Mouse (Mus musculus) heart, embryonic 15.5 days (tissue): ENCODE measurements around the gene Ifne. TPM values are rescaled to one million over a fixed set of nuclear protein-coding genes. Genes with fewer than 3 reads are reported as not detected.

ENCODE experiments used
- ATAC-seq: fragments of 200-750 bp; cut with Nextera tagmentation; replicated peaks from 2 replicates; pipeline ENCODE4 v1.8.0; 2017; ENCODE audit warnings: low read depth, moderate TSS enrichment; ENCODE audit not compliant: insufficient number of reproducible peaks, insufficient read depth, low FRiP score
- H3K27ac ChIP-seq: fragments of 300-500 bp; sonication (generic); 2 replicates; pipeline ENCODE4 v1.5.1; 2015; ENCODE audit warnings: mild to moderate bottlenecking, inconsistent platforms
- H3K27me3 ChIP-seq: fragments of 300-500 bp; sonication (generic); 2 replicates; pipeline ENCODE4 v1.6.1; 2015; ENCODE audit warnings: inconsistent platforms
- H3K36me3 ChIP-seq: fragments of 300-500 bp; sonication (generic); 2 replicates; pipeline ENCODE4 v1.6.1; 2015; ENCODE audit warnings: mild to moderate bottlenecking, inconsistent platforms
- H3K4me1 ChIP-seq: fragments of 300-500 bp; sonication (generic); replicated peaks from 2 replicates; pipeline ENCODE4 v1.6.1; 2015; ENCODE audit warnings: inconsistent platforms
- H3K4me2 ChIP-seq: fragments of 300-500 bp; sonication (generic); 2 replicates; pipeline ENCODE4 v1.6.1; 2015; ENCODE audit warnings: inconsistent platforms, mild to moderate bottlenecking, moderate library complexity
- H3K4me3 ChIP-seq: fragments of 300-500 bp; sonication (generic); 2 replicates; pipeline ENCODE4 v1.5.1; 2015; ENCODE audit warnings: mild to moderate bottlenecking, inconsistent platforms
- H3K9ac ChIP-seq: fragments of 300-500 bp; sonication (generic); 2 replicates; pipeline ENCODE4 v1.6.1; 2015; ENCODE audit warnings: mild to moderate bottlenecking, inconsistent platforms
- H3K9me3 ChIP-seq: fragments of 300-500 bp; sonication (generic); replicated peaks from 2 replicates; pipeline ENCODE4 v1.6.1; 2016; ENCODE audit warnings: inconsistent platforms
- WGBS: fragments of 180-500 bp; shearing (Covaris S2); methylation state at CpG from one replicate; pipeline ENCODE4 v1.1.7; 2015; ENCODE audit warnings: mixed read lengths; 5-methylcytosine and 5-hydroxymethylcytosine counted together
- polyA plus RNA-seq: library from polyadenylated mRNA; unstranded; fragments of >200 nt; fragmentation: Nextera tagmentation; extraction: Ambion mirVana; gene quantifications from 2 replicates; pipeline ENCODE4 v1.2.1, GENCODE M21; 2015

Gene Ifne
- polyA plus RNA-seq, 1 experiment from 2014 or later: not detected

GRCm38 (mm10) chr4:88909600-88910534 is 29.9 kb upstream of the Ifne start:
- Histone ChIP-seq H3K4me1 (no peaks in the 10 kb centered on the region), H3K9me3 (no peaks in the 10 kb centered on the region), H3K36me3 (no peaks in the 10 kb centered on the region), H3K4me2 (no peak overlapping the region), H3K27ac (no peak overlapping the region), H3K27me3 (no peaks in the 10 kb centered on the region), H3K4me3 (no peak overlapping the region), H3K9ac (no peak overlapping the region)
- no peak for ATAC-seq
- WGBS: 81% methylated on average over 10 of the region's 10 CpGs

GRCm38 (mm10) chr4:88893201-88893754 is 13.3 kb upstream of the Ifne start:
- Histone ChIP-seq H3K9me3 (no peaks in the 10 kb centered on the region), H3K4me1 (no peaks in the 10 kb centered on the region), H3K27ac (no peak overlapping the region), H3K4me3 (no peak overlapping the region), H3K36me3 (no peaks in the 10 kb centered on the region), H3K27me3 (no peaks in the 10 kb centered on the region), H3K9ac (no peak overlapping the region), H3K4me2 (no peak overlapping the region)
- no peak for ATAC-seq

- Histone ChIP-seq H3K36me3 (no peaks in the 10 kb centered on the region), H3K4me3 (no peak overlapping the region), H3K27ac (no peak overlapping the region), H3K9ac (no peak overlapping the region), H3K4me2 (no peak overlapping the region), H3K27me3 (no peaks in the 10 kb centered on the region), H3K4me1 (no peaks in the 10 kb centered on the region), H3K9me3 (no peaks in the 10 kb centered on the region)
- ATAC-seq: no peak
These were observed 8.2 kb upstream of the Ifne start for GRCm38 (mm10) chr4:88888236-88888635.

- 70% methylated on average over 4 of the region's 4 CpGs for whole genome bisulfite sequencing
- H3K4me3 ChIP-seq: no peak overlapping the region
These were observed 1.2 kb downstream of the Ifne start for GRCm38 (mm10) chr4:88878772-88879171.

GRCm38 (mm10) chr4:88878246-88878645 is 1.8 kb downstream of the Ifne start:
- H3K4me1 ChIP-seq: no peaks in the 10 kb centered on the region
- 38% methylated on average over 10 of the region's 10 CpGs for WGBS
- no peak overlapping the region for H3K9ac ChIP-seq
- ATAC-seq: no peak
- no peaks in the 10 kb centered on the region for H3K27me3 ChIP-seq
- H3K36me3 ChIP-seq: no peaks in the 10 kb centered on the region
- no peak overlapping the region for H3K27ac ChIP-seq
- H3K4me2 ChIP-seq: no peak overlapping the region
- no peak overlapping the region for H3K4me3 ChIP-seq
- H3K9me3 ChIP-seq: no peaks in the 10 kb centered on the region

More at GRCm38 (mm10) chr4:88878772-88879171, 1.2 kb downstream of the Ifne start:
- Histone ChIP-seq H3K27ac (no peak overlapping the region), H3K9me3 (no peaks in the 10 kb centered on the region), H3K9ac (no peak overlapping the region), H3K27me3 (no peaks in the 10 kb centered on the region), H3K4me2 (no peak overlapping the region), H3K36me3 (no peaks in the 10 kb centered on the region), H3K4me1 (no peaks in the 10 kb centered on the region)
- ATAC-seq: no peak

- no peak overlapping the region for H3K9ac ChIP-seq
- no peak for ATAC-seq
- no peaks in the 10 kb centered on the region for H3K9me3 ChIP-seq
- H3K27ac ChIP-seq: no peak overlapping the region
- H3K36me3 ChIP-seq: no peaks in the 10 kb centered on the region
- no peak overlapping the region for H3K4me2 ChIP-seq
- H3K4me3 ChIP-seq: no peak overlapping the region
- no peaks in the 10 kb centered on the region for H3K4me1 ChIP-seq
- WGBS: 80% methylated on average over 4 of the region's 4 CpGs
- no peaks in the 10 kb centered on the region for H3K27me3 ChIP-seq
These were observed 3.5 kb downstream of the Ifne start for GRCm38 (mm10) chr4:88876520-88876919.

GRCm38 (mm10) chr4:88875435-88876095 is 4.4 kb downstream of the Ifne start:
- ATAC-seq: no peak
- H3K27ac ChIP-seq: no peak overlapping the region
- H3K4me1 ChIP-seq: no peaks in the 10 kb centered on the region
- no peaks in the 10 kb centered on the region for H3K9me3 ChIP-seq
- no peak overlapping the region for H3K4me2 ChIP-seq
- H3K36me3 ChIP-seq: no peaks in the 10 kb centered on the region
- no peak overlapping the region for H3K9ac ChIP-seq
- no peaks in the 10 kb centered on the region for H3K27me3 ChIP-seq
- H3K4me3 ChIP-seq: no peak overlapping the region
- 42% methylated on average over 4 of the region's 4 CpGs for WGBS

GRCm38 (mm10) chr4:88872691-88873090 is 7.3 kb downstream of the Ifne start:
- Histone ChIP-seq H3K4me3 (no peak overlapping the region), H3K4me1 (0 out of 2 replicates have a peak, but pooled peaks cover 6% of the 10 kb centered on the region), H3K4me2 (no peak overlapping the region), H3K27me3 (no peaks in the 10 kb centered on the region), H3K27ac (no peak overlapping the region), H3K36me3 (no peaks in the 10 kb centered on the region), H3K9me3 (no peaks in the 10 kb centered on the region), H3K9ac (no peak overlapping the region)
- WGBS: 4% methylated on average over 2 of the region's 2 CpGs
- no peak for ATAC-seq

GRCm38 (mm10) chr4:88867926-88868911 is 11.8 kb downstream of the Ifne start:
- no peaks in the 10 kb centered on the region for H3K9me3 ChIP-seq
- 0 out of 2 replicates have a peak, but pooled peaks cover 6% of the 10 kb centered on the region for H3K4me1 ChIP-seq
- peaks cover 13% of the 10 kb centered on the region for H3K27me3 ChIP-seq
- peak overlapping the region; percentile 48 for H3K9ac ChIP-seq
- ATAC-seq: peak; percentile 65
- H3K27ac ChIP-seq: peak overlapping the region; percentile 43
- peak overlapping the region; percentile 62 for H3K4me3 ChIP-seq
- H3K4me2 ChIP-seq: peak overlapping the region; percentile 95
- WGBS: 7% methylated on average over 31 of the region's 31 CpGs
- no peaks in the 10 kb centered on the region for H3K36me3 ChIP-seq

- peak overlapping the region; percentile 43 for H3K27ac ChIP-seq
- WGBS: under 1% methylated on average over 8 of the region's 8 CpGs
- no peaks in the 10 kb centered on the region for H3K36me3 ChIP-seq
- H3K9ac ChIP-seq: peak overlapping the region; percentile 48
- peak; percentile 12; the same call in 1 of the 2 replicates for ATAC-seq
- H3K9me3 ChIP-seq: no peaks in the 10 kb centered on the region
- H3K4me2 ChIP-seq: peak overlapping the region; percentile 95
- H3K4me1 ChIP-seq: 0 out of 2 replicates have a peak, but pooled peaks cover 6% of the 10 kb centered on the region
- peaks cover 16% of the 10 kb centered on the region for H3K27me3 ChIP-seq
- H3K4me3 ChIP-seq: peak overlapping the region; percentile 62
These were observed 12.6 kb downstream of the Ifne start for GRCm38 (mm10) chr4:88867366-88867925.
